Mouse (Mus musculus) forebrain, embryonic 10.5 days (tissue): ENCODE measurements around the gene Tsen34. TPM values are rescaled to one million over a fixed set of nuclear protein-coding genes. Genes with fewer than 3 reads are reported as not detected.

Experiments
- DNase-seq: peaks from one replicate; pipeline ENCODE4 v3.0.0-alpha.2; 2017; ENCODE audit warnings: low spot score; ENCODE audit errors: extremely low spot score
- H3K27ac ChIP-seq: fragments of 300-500 bp; sonication (generic); 2 replicates; pipeline ENCODE4 v1.5.1; 2016; ENCODE audit warnings: mild to moderate bottlenecking
- H3K27me3 ChIP-seq: fragments of 300-500 bp; sonication (generic); 2 replicates; pipeline ENCODE4 v1.6.1; 2016; ENCODE audit warnings: mild to moderate bottlenecking; ENCODE audit not compliant: poor library complexity, severe bottlenecking
- H3K36me3 ChIP-seq: fragments of 300-500 bp; sonication (generic); replicated peaks from 2 replicates; pipeline ENCODE4 v1.6.1; 2016; ENCODE audit warnings: mild to moderate bottlenecking, moderate library complexity
- H3K4me1 ChIP-seq: fragments of 300-500 bp; sonication (generic); 2 replicates; pipeline ENCODE4 v1.6.1; 2016
- H3K4me3 ChIP-seq: fragments of 300-500 bp; sonication (generic); 2 replicates; pipeline ENCODE4 v1.5.1; 2016; ENCODE audit warnings: mild to moderate bottlenecking, moderate library complexity
- H3K9me3 ChIP-seq: fragments of 300-500 bp; sonication (generic); 2 replicates; pipeline ENCODE4 v1.6.1; 2016; ENCODE audit warnings: mild to moderate bottlenecking, moderate library complexity
- WGBS: fragments of 180-500 bp; shearing (Covaris S2); methylation state at CpG from one replicate; pipeline ENCODE4 v1.1.7; 2016; 5-methylcytosine and 5-hydroxymethylcytosine counted together
- polyA plus RNA-seq: library from polyadenylated mRNA; unstranded; fragments of >200 nt; fragmentation: Nextera tagmentation; extraction: Ambion mirVana; gene quantifications from 2 replicates; pipeline ENCODE4 v1.2.1, GENCODE M21; 2016

The Tsen34 gene
- 286 and 298 TPM in 2 replicates for polyA plus RNA-seq

GRCm38 (mm10) chr7:3692382-3692986 is at the start of gene Tsen34:
Gene Tsen34 (plus strand): TSS chr7:3692863.
- H3K4me1 ChIP-seq = peaks cover 27% of the 10 kb centered on the region
- peak within 1 kb of the TSS; percentile 86 for H3K4me3 ChIP-seq
- peaks cover 37% of the 10 kb centered on the region for H3K36me3 ChIP-seq
- peak within 1 kb of the TSS; percentile 94 for H3K27ac ChIP-seq
- no peak for DNase-seq
- no peaks in the 10 kb centered on the region for H3K27me3 ChIP-seq
- H3K9me3 ChIP-seq = no peaks in the 10 kb centered on the region
- WGBS = under 1% methylated on average over 49 of the region's 49 CpGs

GRCm38 (mm10) chr7:3643412-3643811 is 49.3 kb upstream of the Tsen34 start:
- no peak overlapping the region for H3K27ac ChIP-seq
- no peaks in the 10 kb centered on the region for H3K9me3 ChIP-seq
- H3K36me3 ChIP-seq = peaks cover 60% of the 10 kb centered on the region
- H3K4me1 ChIP-seq = peaks cover 33% of the 10 kb centered on the region
- WGBS = 75% methylated on average over 5 of the region's 5 CpGs
- H3K27me3 ChIP-seq = no peaks in the 10 kb centered on the region
- DNase-seq = no peak
- H3K4me3 ChIP-seq = peak overlapping the region; percentile 99; the same call in 1 of the 2 replicates

- Histone ChIP-seq H3K27ac (peak overlapping the region; percentile 97), H3K4me1 (peaks cover 37% of the 10 kb centered on the region), H3K4me3 (peak overlapping the region; percentile 99), H3K36me3 (peaks cover 60% of the 10 kb centered on the region), H3K9me3 (no peaks in the 10 kb centered on the region), H3K27me3 (no peaks in the 10 kb centered on the region)
- WGBS = 26% methylated on average over 9 of the region's 9 CpGs
- no peak for DNase-seq
Measured at GRCm38 (mm10) chr7:3643843-3644242, 48.8 kb upstream of the Tsen34 start.

GRCm38 (mm10) chr7:3644348-3644671 is 48.4 kb upstream of the Tsen34 start:
- H3K27me3 ChIP-seq = no peaks in the 10 kb centered on the region
- peaks cover 59% of the 10 kb centered on the region for H3K36me3 ChIP-seq
- DNase-seq = no peak
- H3K9me3 ChIP-seq = no peaks in the 10 kb centered on the region
- H3K4me3 ChIP-seq = peak overlapping the region; percentile 99
- H3K4me1 ChIP-seq = peaks cover 40% of the 10 kb centered on the region
- H3K27ac ChIP-seq = peak overlapping the region; percentile 97
- 0% methylated on average over 11 of the region's 11 CpGs for WGBS

GRCm38 (mm10) chr7:3644672-3645487 is 47.8 kb upstream of the Tsen34 start, which contains the start of gene Cnot3:
Gene Cnot3 (plus strand): TSS chr7:3645268.
- peaks cover 57% of the 10 kb centered on the region for H3K36me3 ChIP-seq
- WGBS = under 1% methylated on average over 58 of the region's 58 CpGs
- H3K27me3 ChIP-seq = no peaks in the 10 kb centered on the region
- peak; percentile 99 for DNase-seq
- peak within 1 kb of the TSS; percentile 97 for H3K27ac ChIP-seq
- no peaks in the 10 kb centered on the region for H3K9me3 ChIP-seq
- H3K4me3 ChIP-seq = peak within 1 kb of the TSS; percentile 99
- H3K4me1 ChIP-seq = peaks cover 40% of the 10 kb centered on the region

GRCm38 (mm10) chr7:3645488-3646025 is 47.1 kb upstream of the Tsen34 start:
- no peaks in the 10 kb centered on the region for H3K9me3 ChIP-seq
- peaks cover 57% of the 10 kb centered on the region for H3K36me3 ChIP-seq
- peak overlapping the region; percentile 99 for H3K4me3 ChIP-seq
- peak; percentile 34 for DNase-seq
- H3K4me1 ChIP-seq = peaks cover 40% of the 10 kb centered on the region
- under 1% methylated on average over 57 of the region's 58 CpGs for WGBS
- no peaks in the 10 kb centered on the region for H3K27me3 ChIP-seq
- peak overlapping the region; percentile 97 for H3K27ac ChIP-seq

- 30% methylated on average over 9 of the region's 9 CpGs for WGBS
Measured at GRCm38 (mm10) chr7:3646188-3646587, 46.5 kb upstream of the Tsen34 start.

GRCm38 (mm10) chr7:3646641-3647040 is 46.0 kb upstream of the Tsen34 start:
- Histone ChIP-seq H3K4me1 (peaks cover 40% of the 10 kb centered on the region), H3K4me3 (peak overlapping the region; percentile 99), H3K36me3 (peaks cover 57% of the 10 kb centered on the region), H3K27ac (peak overlapping the region; percentile 97), H3K9me3 (no peaks in the 10 kb centered on the region), H3K27me3 (no peaks in the 10 kb centered on the region)
- DNase-seq = no peak
- 75% methylated on average over 4 of the region's 4 CpGs for WGBS

More at GRCm38 (mm10) chr7:3646188-3646587, 46.5 kb upstream of the Tsen34 start:
- Histone ChIP-seq H3K27me3 (no peaks in the 10 kb centered on the region), H3K27ac (peak overlapping the region; percentile 97), H3K4me1 (peaks cover 40% of the 10 kb centered on the region), H3K36me3 (peaks cover 57% of the 10 kb centered on the region), H3K4me3 (peak overlapping the region; percentile 99), H3K9me3 (no peaks in the 10 kb centered on the region)
- DNase-seq = no peak

GRCm38 (mm10) chr7:3656966-3657365 is 35.7 kb upstream of the Tsen34 start:
- Histone ChIP-seq H3K27ac (no peak overlapping the region), H3K4me3 (no peak overlapping the region), H3K36me3 (peaks cover 100% of the 10 kb centered on the region), H3K9me3 (no peaks in the 10 kb centered on the region), H3K4me1 (no peaks in the 10 kb centered on the region), H3K27me3 (no peaks in the 10 kb centered on the region)
- DNase-seq = no peak
- WGBS = 90% methylated on average over 4 of the region's 4 CpGs

- peaks cover 2% of the 10 kb centered on the region for H3K4me1 ChIP-seq
- WGBS = 93% methylated on average over 14 of the region's 14 CpGs
- peaks cover 100% of the 10 kb centered on the region for H3K36me3 ChIP-seq
Measured at GRCm38 (mm10) chr7:3658578-3658977, 34.1 kb upstream of the Tsen34 start.

GRCm38 (mm10) chr7:3664524-3665214 is 28.0 kb upstream of the Tsen34 start:
- peak overlapping the region; percentile 75 for H3K4me3 ChIP-seq
- H3K4me1 ChIP-seq = peaks cover 29% of the 10 kb centered on the region
- peak overlapping the region; percentile 90 for H3K27ac ChIP-seq
- no peaks in the 10 kb centered on the region for H3K9me3 ChIP-seq
- peaks cover 41% of the 10 kb centered on the region for H3K36me3 ChIP-seq
- no peaks in the 10 kb centered on the region for H3K27me3 ChIP-seq
- peak; percentile 32 for DNase-seq
- WGBS = 38% methylated on average over 15 of the region's 15 CpGs

More at GRCm38 (mm10) chr7:3658578-3658977, 34.1 kb upstream of the Tsen34 start:
- DNase-seq = no peak
- H3K27ac ChIP-seq = no peak overlapping the region
- H3K27me3 ChIP-seq = no peaks in the 10 kb centered on the region
- no peaks in the 10 kb centered on the region for H3K9me3 ChIP-seq
- H3K4me3 ChIP-seq = no peak overlapping the region
